Mouse (Mus musculus): ENCODE measurements around the gene Pkmyt1. TPM values are rescaled to one million over a fixed set of nuclear protein-coding genes. Genes with fewer than 3 reads are reported as not detected.
"Not testable (repeated sequence)": the region's sequence is repeated elsewhere in the genome, so short reads cannot be mapped to it uniquely, and the experiment has no call there.

The Pkmyt1 gene
- polyA plus RNA-seq, 1 experiment from 2014 or later: 55.9 TPM

DNA sequence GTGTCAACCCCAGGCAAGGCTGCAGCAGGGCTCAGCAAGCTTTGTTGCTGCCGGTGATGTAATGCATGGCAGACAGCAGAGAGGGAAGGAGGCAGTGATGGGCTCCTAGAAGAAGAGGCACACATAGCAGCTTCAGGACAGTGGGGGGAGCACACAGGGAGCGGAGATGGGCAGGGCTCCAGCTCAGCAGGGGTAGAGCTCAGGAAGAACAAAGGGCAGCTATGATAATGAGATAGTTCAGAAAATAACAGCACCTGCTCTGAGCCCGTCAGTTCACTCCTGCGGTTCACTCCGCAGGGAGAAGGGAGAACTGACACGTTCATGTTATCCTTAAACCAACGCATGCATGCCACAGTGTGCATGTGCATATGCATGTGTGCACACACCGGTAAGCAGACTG is 32.7 kb downstream of the Pkmyt1 start:
- ATAC-seq (ENCODE audit: insufficient number of reproducible peaks, insufficient read depth, low FRiP score, low read depth): no peak
- WGBS: 88% methylated on average over 8 of the region's 8 CpGs
- Histone ChIP-seq H3K9me3 (ENCODE audit: control insufficient read depth, low read depth, low read length) (no peaks in the 10 kb centered on the region), H3K4me2 (replicated peaks; ENCODE audit: low read depth, low read length) (no peak overlapping the region), H3K4me1 (ENCODE audit: control insufficient read depth, insufficient read depth, low read length) (no peaks in the 10 kb centered on the region), H3K27ac (ENCODE audit: low read length) (no peak overlapping the region), H3K27me3 (ENCODE audit: control insufficient read depth, insufficient read depth, low read length) (no peaks in the 10 kb centered on the region), H3K36me3 (ENCODE audit: control insufficient read depth, insufficient read depth, low read length) (peaks cover 45% of the 10 kb centered on the region), H3K9ac (replicated peaks; ENCODE audit: low read depth, low read length) (no peak overlapping the region), H3K4me3 (ENCODE audit: low read depth, low read length) (no peak overlapping the region)

GRCm38 (mm10) chr17:23760231-23760630 is 34.1 kb downstream of the Pkmyt1 start:
- no peaks in the 10 kb centered on the region for H3K9me3 ChIP-seq (ENCODE audit: control insufficient read depth, low read depth, low read length)
- no peak overlapping the region for H3K4me2 ChIP-seq (replicated peaks; ENCODE audit: low read depth, low read length)
- no peak overlapping the region for H3K9ac ChIP-seq (replicated peaks; ENCODE audit: low read depth, low read length)
- no peak overlapping the region for H3K27ac ChIP-seq (ENCODE audit: low read length)
- H3K36me3 ChIP-seq (ENCODE audit: control insufficient read depth, insufficient read depth, low read length): peaks cover 45% of the 10 kb centered on the region
- ATAC-seq (ENCODE audit: insufficient number of reproducible peaks, insufficient read depth, low FRiP score, low read depth): no peak
- no peaks in the 10 kb centered on the region for H3K4me1 ChIP-seq (ENCODE audit: control insufficient read depth, insufficient read depth, low read length)
- H3K4me3 ChIP-seq (ENCODE audit: low read depth, low read length): no peak overlapping the region
- no peaks in the 10 kb centered on the region for H3K27me3 ChIP-seq (ENCODE audit: control insufficient read depth, insufficient read depth, low read length)
- WGBS: 91% methylated on average over 9 of the region's 9 CpGs

DNA sequence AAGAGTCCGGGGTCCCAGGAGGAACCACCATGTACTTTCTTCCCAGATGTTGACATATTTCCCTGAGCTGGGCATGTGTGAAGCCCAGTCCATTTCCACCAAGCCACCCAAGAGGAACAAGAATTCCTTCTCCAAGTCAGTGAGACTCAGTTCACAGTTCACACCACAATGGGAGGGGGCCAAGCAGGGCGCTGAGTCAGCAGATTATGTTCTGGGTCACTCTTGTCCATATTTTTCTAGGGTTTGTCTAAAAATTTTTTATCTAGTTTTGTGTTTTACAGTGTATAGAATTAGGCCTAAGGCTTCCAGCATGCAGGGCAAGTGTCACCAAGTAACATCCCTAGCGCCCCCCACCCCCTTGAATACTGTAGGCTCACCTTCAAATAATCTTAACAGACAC is 35.0 kb downstream of the Pkmyt1 start:
- Histone ChIP-seq H3K4me3 (ENCODE audit: low read depth, low read length) (no peak overlapping the region), H3K36me3 (ENCODE audit: control insufficient read depth, insufficient read depth, low read length) (peaks cover 38% of the 10 kb centered on the region), H3K4me1 (ENCODE audit: control insufficient read depth, insufficient read depth, low read length) (no peaks in the 10 kb centered on the region), H3K27ac (ENCODE audit: low read length) (no peak overlapping the region), H3K27me3 (ENCODE audit: control insufficient read depth, insufficient read depth, low read length) (no peaks in the 10 kb centered on the region), H3K9me3 (ENCODE audit: control insufficient read depth, low read depth, low read length) (no peaks in the 10 kb centered on the region), H3K4me2 (replicated peaks; ENCODE audit: low read depth, low read length) (no peak overlapping the region), H3K9ac (replicated peaks; ENCODE audit: low read depth, low read length) (no peak overlapping the region)
- 96% methylated on average over 3 of the region's 3 CpGs for WGBS
- no peak for ATAC-seq (ENCODE audit: insufficient number of reproducible peaks, insufficient read depth, low FRiP score, low read depth)

- Histone ChIP-seq H3K27me3 (ENCODE audit: control insufficient read depth, insufficient read depth, low read length) (no peaks in the 10 kb centered on the region), H3K27ac (ENCODE audit: low read length) (no peak overlapping the region), H3K9me3 (ENCODE audit: control insufficient read depth, low read depth, low read length) (no peaks in the 10 kb centered on the region), H3K4me1 (ENCODE audit: control insufficient read depth, insufficient read depth, low read length) (no peaks in the 10 kb centered on the region), H3K9ac (replicated peaks; ENCODE audit: low read depth, low read length) (no peak overlapping the region), H3K4me3 (ENCODE audit: low read depth, low read length) (no peak overlapping the region), H3K36me3 (ENCODE audit: control insufficient read depth, insufficient read depth, low read length) (peaks cover 27% of the 10 kb centered on the region), H3K4me2 (replicated peaks; ENCODE audit: low read depth, low read length) (no peak overlapping the region)
- 90% methylated on average over 11 of the region's 11 CpGs for WGBS
- no peak for ATAC-seq (ENCODE audit: insufficient number of reproducible peaks, insufficient read depth, low FRiP score, low read depth)
Observed at GRCm38 (mm10) chr17:23762976-23763375, 36.8 kb downstream of the Pkmyt1 start.

DNA sequence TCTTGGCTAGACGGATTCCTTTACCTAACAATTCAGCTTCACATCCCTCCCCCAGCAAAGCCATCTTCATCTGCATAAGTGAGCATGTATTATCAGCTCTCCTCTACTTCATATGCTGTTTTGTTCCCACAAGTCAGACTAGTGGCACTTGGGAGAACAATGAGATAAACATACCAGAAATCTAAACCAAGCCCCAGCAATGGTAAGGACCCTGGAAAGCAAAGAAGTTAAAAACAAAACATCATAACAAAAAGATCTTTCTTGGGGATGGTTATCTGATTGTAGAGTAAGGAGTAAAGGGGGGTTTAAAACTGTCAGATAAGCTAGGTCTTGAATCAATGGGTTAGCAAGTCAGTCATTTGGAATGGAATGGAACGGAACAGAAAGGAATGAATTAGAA is 44.4 kb downstream of the Pkmyt1 start:
- Histone ChIP-seq H3K27ac (ENCODE audit: low read length) (no peak overlapping the region), H3K9ac (replicated peaks; ENCODE audit: low read depth, low read length) (peak overlapping the region; percentile 90), H3K4me2 (replicated peaks; ENCODE audit: low read depth, low read length) (peak overlapping the region; percentile 78), H3K4me1 (ENCODE audit: control insufficient read depth, insufficient read depth, low read length) (peaks cover 5% of the 10 kb centered on the region; the same call in 1 of the 2 replicates), H3K36me3 (ENCODE audit: control insufficient read depth, insufficient read depth, low read length) (no peaks in the 10 kb centered on the region; the same call in none of the 2 replicates), H3K9me3 (ENCODE audit: control insufficient read depth, low read depth, low read length) (no peaks in the 10 kb centered on the region), H3K27me3 (ENCODE audit: control insufficient read depth, insufficient read depth, low read length) (no peaks in the 10 kb centered on the region), H3K4me3 (ENCODE audit: low read depth, low read length) (peak overlapping the region; percentile 85)
- ATAC-seq (ENCODE audit: insufficient number of reproducible peaks, insufficient read depth, low FRiP score, low read depth): no peak
- 26% methylated on average over 2 of the region's 2 CpGs for whole genome bisulfite sequencing

- H3K9ac ChIP-seq (replicated peaks; ENCODE audit: low read depth, low read length): peak overlapping the region; percentile 90
- no peaks in the 10 kb centered on the region; the same call in none of the 2 replicates for H3K36me3 ChIP-seq (ENCODE audit: control insufficient read depth, insufficient read depth, low read length)
- WGBS: under 1% methylated on average over 18 of the region's 19 CpGs
- peak overlapping the region; percentile 78 for H3K4me2 ChIP-seq (replicated peaks; ENCODE audit: low read depth, low read length)
- H3K9me3 ChIP-seq (ENCODE audit: control insufficient read depth, low read depth, low read length): no peaks in the 10 kb centered on the region
- H3K27me3 ChIP-seq (ENCODE audit: control insufficient read depth, insufficient read depth, low read length): no peaks in the 10 kb centered on the region
- H3K27ac ChIP-seq (ENCODE audit: low read length): peak overlapping the region; percentile 67; the same call in 1 of the 2 replicates
- no peak for ATAC-seq (ENCODE audit: insufficient number of reproducible peaks, insufficient read depth, low FRiP score, low read depth)
- peaks cover 5% of the 10 kb centered on the region; the same call in 1 of the 2 replicates for H3K4me1 ChIP-seq (ENCODE audit: control insufficient read depth, insufficient read depth, low read length)
- H3K4me3 ChIP-seq (ENCODE audit: low read depth, low read length): peak overlapping the region; percentile 85
Observed at GRCm38 (mm10) chr17:23770896-23771283, 44.8 kb downstream of the Pkmyt1 start.

- peak; percentile 100 for ATAC-seq (ENCODE audit: insufficient number of reproducible peaks, insufficient read depth, low FRiP score, low read depth)
- 4% methylated on average over 50 of the region's 58 CpGs for WGBS
- Histone ChIP-seq H3K9me3 (ENCODE audit: control insufficient read depth, low read depth, low read length) (no peaks in the 10 kb centered on the region), H3K4me1 (ENCODE audit: control insufficient read depth, insufficient read depth, low read length) (peaks cover 5% of the 10 kb centered on the region; the same call in 1 of the 2 replicates), H3K4me2 (replicated peaks; ENCODE audit: low read depth, low read length) (peak within 1 kb of the TSS; percentile 78), H3K36me3 (ENCODE audit: control insufficient read depth, insufficient read depth, low read length) (no peaks in the 10 kb centered on the region; the same call in none of the 2 replicates), H3K27me3 (ENCODE audit: control insufficient read depth, insufficient read depth, low read length) (no peaks in the 10 kb centered on the region), H3K9ac (replicated peaks; ENCODE audit: low read depth, low read length) (peak within 1 kb of the TSS; percentile 90), H3K27ac (ENCODE audit: low read length) (peak within 1 kb of the TSS; percentile 67; the same call in 1 of the 2 replicates), H3K4me3 (ENCODE audit: low read depth, low read length) (peak within 1 kb of the TSS; percentile 85)
Observed at GRCm38 (mm10) chr17:23771284-23772218, 45.4 kb downstream of the Pkmyt1 start, which contains the start of gene Flywch1. TSS of gene Flywch1 (minus strand) at chr17:23771602.

GRCm38 (mm10) chr17:23772219-23772556 is 46.1 kb downstream of the Pkmyt1 start:
- not testable (repeated sequence) for H3K27ac ChIP-seq (ENCODE audit: low read length); H3K4me1 ChIP-seq (ENCODE audit: control insufficient read depth, insufficient read depth, low read length); H3K36me3 ChIP-seq (ENCODE audit: control insufficient read depth, insufficient read depth, low read length); H3K9me3 ChIP-seq (ENCODE audit: control insufficient read depth, low read depth, low read length); H3K4me3 ChIP-seq (ENCODE audit: low read depth, low read length); H3K27me3 ChIP-seq (ENCODE audit: control insufficient read depth, insufficient read depth, low read length); H3K9ac ChIP-seq (replicated peaks; ENCODE audit: low read depth, low read length); ATAC-seq (ENCODE audit: insufficient number of reproducible peaks, insufficient read depth, low FRiP score, low read depth)
- 0 out of 2 replicates have a peak overlapping the region, but pooled peaks have one; percentile 78 for H3K4me2 ChIP-seq (replicated peaks; ENCODE audit: low read depth, low read length)
- WGBS: 65% methylated on average over 2 of the region's 2 CpGs

All from stomach, embryonic 14.5 days (tissue).